Mouse (Mus musculus) intestine, embryonic 16.5 days (tissue): ENCODE data around the gene Cmip. TPM values are rescaled to one million over a fixed set of nuclear protein-coding genes. Genes with fewer than 3 reads are reported as not detected.

Experiments used
- ATAC-seq: fragments of 200-750 bp; cut with Nextera tagmentation; 2 replicates; pipeline ENCODE4 v1.8.0; 2017; ENCODE audit warnings: moderate TSS enrichment, moderate library complexity
- H3K27ac ChIP-seq: fragments of 300-500 bp; sonication (generic); 2 replicates; pipeline ENCODE4 v1.5.1; 2014; ENCODE audit warnings: mild to moderate bottlenecking, low read length
- H3K27me3 ChIP-seq: fragments of 300-500 bp; sonication (generic); replicated peaks from 2 replicates; pipeline ENCODE4 v1.6.1; 2014; ENCODE audit warnings: low read length, control low read depth, mixed read lengths; ENCODE audit not compliant: control insufficient read depth, insufficient read depth
- H3K36me3 ChIP-seq: fragments of 300-500 bp; sonication (generic); 2 replicates; pipeline ENCODE4 v1.6.1; 2014; ENCODE audit warnings: low read length, control low read depth; ENCODE audit not compliant: control insufficient read depth, insufficient read depth
- H3K4me1 ChIP-seq: fragments of 300-500 bp; sonication (generic); 2 replicates; pipeline ENCODE4 v1.6.1; 2014; ENCODE audit warnings: low read length, control low read depth, mixed read lengths; ENCODE audit not compliant: control insufficient read depth, insufficient read depth
- H3K4me2 ChIP-seq: fragments of 300-500 bp; sonication (generic); 2 replicates; pipeline ENCODE4 v1.6.1; 2014; ENCODE audit warnings: low read depth, low read length, control low read depth
- H3K4me3 ChIP-seq: fragments of 300-500 bp; sonication (generic); 2 replicates; pipeline ENCODE4 v1.5.1; 2014; ENCODE audit warnings: mild to moderate bottlenecking, low read length
- H3K9ac ChIP-seq: fragments of 300-500 bp; sonication (generic); 2 replicates; pipeline ENCODE4 v1.6.1; 2014; ENCODE audit warnings: low read depth, low read length
- H3K9me3 ChIP-seq: fragments of 300-500 bp; sonication (generic); 2 replicates; pipeline ENCODE4 v1.6.1; 2016; ENCODE audit warnings: low read length, control low read depth; ENCODE audit not compliant: control insufficient read depth
- WGBS: fragments of 180-500 bp; shearing (Covaris S2); extraction: QIAGEN DNeasy Blood & Tissue Kit; methylation state at CpG from one replicate; pipeline ENCODE4 v1.1.7; 2014; 5-methylcytosine and 5-hydroxymethylcytosine counted together
- polyA plus RNA-seq: library from polyadenylated mRNA; unstranded; fragments of >200 nt; fragmentation: Nextera tagmentation; extraction: Ambion mirVana; gene quantifications from 2 replicates; pipeline ENCODE4 v1.2.1, GENCODE M21; 2015

Cmip gene
- polyA plus RNA-seq, 1 experiment from 2014 or later, result 16.8 TPM

GRCm38 (mm10) chr8:117471655-117472054 lies 214.8 kb downstream of the Cmip start:
- 73% methylated on average over 9 of the region's 9 CpGs for whole genome bisulfite sequencing
- no peaks in the 10 kb centered on the region for H3K36me3 ChIP-seq
- H3K27me3 ChIP-seq, result no peaks in the 10 kb centered on the region
- H3K4me1 ChIP-seq, result peaks cover 13% of the 10 kb centered on the region
- ATAC-seq, result no peak
- H3K27ac ChIP-seq, result no peak overlapping the region
- H3K4me3 ChIP-seq, result no peak overlapping the region
- H3K9me3 ChIP-seq, result no peaks in the 10 kb centered on the region
- no peak overlapping the region for H3K4me2 ChIP-seq
- no peak overlapping the region for H3K9ac ChIP-seq

- H3K9me3 ChIP-seq, result no peaks in the 10 kb centered on the region
- H3K27me3 ChIP-seq, result no peaks in the 10 kb centered on the region
- H3K27ac ChIP-seq, result no peak overlapping the region
- WGBS, result 91% methylated on average over 4 of the region's 4 CpGs
- no peaks in the 10 kb centered on the region for H3K36me3 ChIP-seq
- no peak overlapping the region for H3K9ac ChIP-seq
- peaks cover 13% of the 10 kb centered on the region for H3K4me1 ChIP-seq
- ATAC-seq, result no peak
- no peak overlapping the region for H3K4me3 ChIP-seq
- H3K4me2 ChIP-seq, result no peak overlapping the region
These were observed 215.5 kb downstream of the Cmip start for GRCm38 (mm10) chr8:117472332-117472731.

- no peaks in the 10 kb centered on the region for H3K9me3 ChIP-seq
- 0% methylated on average over 5 of the region's 5 CpGs for WGBS
- H3K36me3 ChIP-seq, result no peaks in the 10 kb centered on the region
- no peaks in the 10 kb centered on the region for H3K27me3 ChIP-seq
- no peak overlapping the region for H3K4me2 ChIP-seq
- peaks cover 9% of the 10 kb centered on the region for H3K4me1 ChIP-seq
- no peak overlapping the region for H3K9ac ChIP-seq
- H3K27ac ChIP-seq, result no peak overlapping the region
- peak; percentile 72 for ATAC-seq
- no peak overlapping the region for H3K4me3 ChIP-seq
These were observed 218.1 kb downstream of the Cmip start for GRCm38 (mm10) chr8:117474944-117475343.

GRCm38 (mm10) chr8:117475819-117476218 lies 219.0 kb downstream of the Cmip start:
- Histone ChIP-seq H3K9ac (no peak overlapping the region), H3K4me2 (no peak overlapping the region), H3K4me1 (peaks cover 1% of the 10 kb centered on the region; the same call in 1 of the 2 replicates), H3K4me3 (no peak overlapping the region), H3K27ac (no peak overlapping the region), H3K27me3 (no peaks in the 10 kb centered on the region), H3K36me3 (no peaks in the 10 kb centered on the region), H3K9me3 (no peaks in the 10 kb centered on the region)
- no peak for ATAC-seq
- 74% methylated on average over 7 of the region's 7 CpGs for WGBS

- H3K9ac ChIP-seq, result no peak overlapping the region
- no peaks in the 10 kb centered on the region for H3K36me3 ChIP-seq
These were observed 221.2 kb downstream of the Cmip start for GRCm38 (mm10) chr8:117478082-117478481.

GRCm38 (mm10) chr8:117479996-117480395 lies 223.1 kb downstream of the Cmip start:
- no peak for ATAC-seq
- no peaks in the 10 kb centered on the region for H3K36me3 ChIP-seq
- H3K9me3 ChIP-seq, result no peaks in the 10 kb centered on the region
- H3K4me3 ChIP-seq, result no peak overlapping the region
- no peaks in the 10 kb centered on the region for H3K4me1 ChIP-seq
- H3K27me3 ChIP-seq, result no peaks in the 10 kb centered on the region; the same call in 1 of the 2 replicates
- WGBS, result 94% methylated on average over 9 of the region's 9 CpGs
- no peak overlapping the region for H3K27ac ChIP-seq
- H3K4me2 ChIP-seq, result no peak overlapping the region
- H3K9ac ChIP-seq, result no peak overlapping the region

More at GRCm38 (mm10) chr8:117478082-117478481, 221.2 kb downstream of the Cmip start:
- no peak overlapping the region for H3K27ac ChIP-seq
- no peaks in the 10 kb centered on the region for H3K9me3 ChIP-seq
- ATAC-seq, result no peak
- no peak overlapping the region for H3K4me2 ChIP-seq
- H3K4me3 ChIP-seq, result no peak overlapping the region
- no peaks in the 10 kb centered on the region for H3K27me3 ChIP-seq
- no peaks in the 10 kb centered on the region for H3K4me1 ChIP-seq

- no peak overlapping the region for H3K9ac ChIP-seq
- no peak for ATAC-seq
- no peak overlapping the region for H3K27ac ChIP-seq
- H3K9me3 ChIP-seq, result no peaks in the 10 kb centered on the region
- no peak overlapping the region for H3K4me3 ChIP-seq
- no peak overlapping the region for H3K4me2 ChIP-seq
- H3K27me3 ChIP-seq, result no peaks in the 10 kb centered on the region; the same call in 1 of the 2 replicates
- H3K36me3 ChIP-seq, result no peaks in the 10 kb centered on the region
- WGBS, result 68% methylated on average over 5 of the region's 5 CpGs
- H3K4me1 ChIP-seq, result no peaks in the 10 kb centered on the region
These were observed 223.7 kb downstream of the Cmip start for GRCm38 (mm10) chr8:117480516-117480915.

GRCm38 (mm10) chr8:117481830-117482229 lies 225.0 kb downstream of the Cmip start:
- Histone ChIP-seq H3K4me2 (no peak overlapping the region), H3K9me3 (no peaks in the 10 kb centered on the region), H3K9ac (no peak overlapping the region), H3K4me3 (no peak overlapping the region), H3K27me3 (no peaks in the 10 kb centered on the region; the same call in 1 of the 2 replicates), H3K27ac (no peak overlapping the region), H3K4me1 (no peaks in the 10 kb centered on the region), H3K36me3 (no peaks in the 10 kb centered on the region)
- WGBS, result 76% methylated on average over 5 of the region's 5 CpGs
- ATAC-seq, result no peak

GRCm38 (mm10) chr8:117484731-117485130 lies 227.9 kb downstream of the Cmip start:
- 82% methylated on average over 8 of the region's 8 CpGs for WGBS
- H3K4me2 ChIP-seq, result no peak overlapping the region
- no peaks in the 10 kb centered on the region; the same call in 1 of the 2 replicates for H3K27me3 ChIP-seq
- ATAC-seq, result no peak
- H3K4me1 ChIP-seq, result no peaks in the 10 kb centered on the region
- H3K9me3 ChIP-seq, result no peaks in the 10 kb centered on the region
- no peaks in the 10 kb centered on the region for H3K36me3 ChIP-seq
- no peak overlapping the region for H3K4me3 ChIP-seq
- no peak overlapping the region for H3K9ac ChIP-seq
- no peak overlapping the region for H3K27ac ChIP-seq

GRCm38 (mm10) chr8:117485316-117485715 lies 228.5 kb downstream of the Cmip start:
- Histone ChIP-seq H3K9ac (no peak overlapping the region), H3K4me1 (no peaks in the 10 kb centered on the region), H3K36me3 (no peaks in the 10 kb centered on the region), H3K27ac (no peak overlapping the region), H3K4me2 (no peak overlapping the region), H3K27me3 (no peaks in the 10 kb centered on the region; the same call in 1 of the 2 replicates), H3K9me3 (no peaks in the 10 kb centered on the region), H3K4me3 (no peak overlapping the region)
- no peak for ATAC-seq
- WGBS, result 63% methylated on average over 1 of the region's 1 CpGs
